Comparison of ENCODE assay signal across 19 mouse cellular contexts in genomic region chr13:34257177-34257576, GRCm38 (mm10).
"Had no signal": no experiment of that assay in that cellular context is flagged by ENCODE, and none has a peak within 500 bp of the region (broad histone marks: within the 10 kb centered on the region; RNA-seq: fewer than 3 reads in every experiment).

No protein-coding gene starts in this region.

- H3K9ac ChIP-seq: lung, embryonic 14.5 days; midbrain, embryonic 12.5 days; neural tube, embryonic 13.5 days; neural tube, embryonic 15.5 days had no signal

- H3K36me3 ChIP-seq: neural tube, embryonic 13.5 days; neural tube, embryonic 15.5 days had no signal

- H3K4me3 ChIP-seq: midbrain, embryonic 10.5 days; midbrain, embryonic 12.5 days; myocyte; neural tube, embryonic 13.5 days; neural tube, embryonic 15.5 days had no signal

- ATAC-seq: midbrain, embryonic 16.5 days had no signal

- H3K4me2 ChIP-seq: lung, embryonic 14.5 days; midbrain, embryonic 12.5 days; neural tube, embryonic 13.5 days; neural tube, embryonic 15.5 days had no signal

- DNase-seq: lung, adult 18-20 months; lung, embryonic 14.5 days; lung, postnatal 10 days; lung, postnatal 4 days; midbrain, embryonic 14.5 days; retina, postnatal 1 day; right cerebral cortex, adult 18-20 months; right cerebral cortex, postnatal 25 days; right cerebral cortex, postnatal 4 days; spleen, adult 18-20 months; thymus, adult 18-20 months; thymus, postnatal 14 days; thymus, postnatal 36 days had no signal

- H3K9me3 ChIP-seq: midbrain, embryonic 10.5 days; midbrain, embryonic 12.5 days; neural tube, embryonic 13.5 days; neural tube, embryonic 15.5 days had no signal

- H3K27ac ChIP-seq: midbrain, embryonic 10.5 days; midbrain, embryonic 12.5 days; neural tube, embryonic 13.5 days; neural tube, embryonic 15.5 days had no signal

- H3K27me3 ChIP-seq: midbrain, embryonic 12.5 days; neural tube, embryonic 13.5 days; neural tube, embryonic 15.5 days had no signal
